Mouse (Mus musculus): ENCODE measurements around the gene Ccdc92b.

Gene Ccdc92b

GRCm38 (mm10) chr11:74610545-74611176 is 8.7 kb upstream of the Ccdc92b start, which contains the start of gene Rap1gap2:
Gene Rap1gap2 (minus strand): TSS chr11:74610915.
- in situ Hi-C loops (cut with MboI; ENCODE audit: low sequenced_read_pairs) = no loop called here

- in situ Hi-C loops (cut with MboI; ENCODE audit: low sequenced_read_pairs) = no loop called here
Measured at GRCm38 (mm10) chr11:74611437-74611836, 8.0 kb upstream of the Ccdc92b start.

DNA sequence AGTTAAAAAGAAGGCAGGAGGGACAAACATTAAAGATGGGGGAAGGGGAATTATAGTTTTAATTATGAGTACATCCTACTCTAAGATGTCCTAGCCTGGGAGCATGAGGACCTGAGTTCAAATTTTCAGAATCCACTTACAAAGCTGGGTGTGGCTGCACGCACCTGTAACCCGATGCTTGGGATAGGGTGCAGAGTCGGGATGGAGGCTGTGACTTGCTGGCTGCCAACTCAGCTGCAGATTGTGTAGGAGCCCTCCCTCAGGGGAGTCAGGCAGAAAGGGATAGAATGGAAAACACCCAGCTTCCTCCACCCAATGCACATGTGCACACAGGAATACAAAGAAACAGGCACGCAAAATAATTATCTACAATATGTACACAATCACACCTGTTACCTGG is 6.0 kb upstream of the Ccdc92b start:
- in situ Hi-C loops (cut with MboI; ENCODE audit: low sequenced_read_pairs) = no loop called here

- in situ Hi-C loops (cut with MboI; ENCODE audit: low sequenced_read_pairs) = no loop called here
Measured at GRCm38 (mm10) chr11:74615571-74615970, 3.8 kb upstream of the Ccdc92b start.

GRCm38 (mm10) chr11:74619956-74620300 is 523 bp downstream of the Ccdc92b start:
- in situ Hi-C loops (cut with MboI; ENCODE audit: low sequenced_read_pairs) = no loop called here

DNA sequence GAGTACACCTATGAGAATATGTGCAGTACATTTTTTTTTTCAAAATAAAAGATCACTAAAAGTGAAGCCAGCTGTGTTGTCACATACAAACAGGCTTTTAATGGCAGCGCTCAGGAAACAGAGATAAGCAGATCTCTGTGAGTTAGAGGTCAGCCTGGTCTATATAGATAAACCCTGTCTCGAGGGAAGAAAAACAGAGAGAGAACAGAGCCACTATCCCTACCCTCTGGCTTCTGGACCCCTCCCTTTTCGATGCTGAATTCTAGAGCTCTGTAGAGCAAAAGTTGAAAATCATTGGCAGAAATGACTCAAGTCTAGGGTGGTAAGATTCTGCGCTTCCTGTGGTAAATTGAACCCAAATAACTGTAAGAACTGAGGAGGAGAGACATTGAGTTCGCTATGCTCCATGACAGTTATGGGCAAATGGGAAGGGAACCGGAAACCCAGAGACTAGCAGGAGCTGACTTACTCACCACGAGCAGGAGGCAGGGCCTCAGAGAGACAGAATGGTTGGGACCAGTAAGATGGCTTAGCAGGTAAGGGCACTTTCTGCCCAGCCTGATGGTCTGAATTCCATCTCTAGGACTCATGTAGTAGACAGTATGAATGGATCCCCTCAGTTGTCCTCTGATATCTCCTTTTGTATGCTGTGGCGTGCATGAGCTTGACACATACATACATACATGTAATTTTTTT is 2.7 kb downstream of the Ccdc92b start:
- in situ Hi-C loops (cut with MboI; ENCODE audit: low sequenced_read_pairs) = no loop called here

DNA sequence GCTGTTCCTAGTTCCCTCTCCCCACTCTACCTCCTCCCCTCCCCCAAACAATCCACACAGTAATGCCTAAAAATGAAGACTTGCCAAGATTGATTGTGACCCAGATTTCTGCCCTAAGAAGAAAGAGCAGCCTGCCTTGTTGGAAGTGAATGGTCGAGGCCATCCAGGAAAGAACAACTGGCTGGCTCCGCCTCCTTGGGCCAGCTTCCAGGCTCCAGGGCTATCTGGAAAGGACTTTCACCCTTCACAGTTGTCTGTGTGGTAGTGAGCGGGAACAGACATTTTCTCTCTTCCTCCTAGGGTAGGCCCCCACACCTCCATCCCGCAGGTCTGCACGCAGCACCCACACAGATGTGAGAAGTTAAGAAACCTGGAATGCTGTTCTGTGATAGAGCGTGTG is 4.3 kb downstream of the Ccdc92b start:
- in situ Hi-C loops (cut with MboI; ENCODE audit: low sequenced_read_pairs) = no loop called here

DNA sequence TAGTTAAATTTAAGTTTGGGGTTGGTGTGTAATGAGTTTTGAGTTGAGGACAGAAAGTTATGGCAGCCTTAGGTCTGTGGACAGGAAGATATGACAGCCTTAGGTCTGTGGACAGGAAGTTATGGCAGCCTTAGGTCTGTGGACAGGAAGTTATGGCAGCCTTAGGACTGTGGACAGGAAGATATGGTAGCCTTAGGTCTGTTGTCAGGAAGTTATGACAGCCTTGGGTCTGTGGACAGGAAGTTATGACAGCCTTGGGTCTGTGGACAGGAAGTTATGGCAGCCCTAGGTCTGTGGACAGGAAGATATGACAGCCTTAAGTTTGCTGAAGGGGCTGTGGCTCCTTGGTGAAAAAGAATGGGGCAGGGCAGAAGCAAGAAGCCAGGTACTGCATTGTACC is 5.9 kb downstream of the Ccdc92b start:
- in situ Hi-C loops (cut with MboI; ENCODE audit: low sequenced_read_pairs) = no loop called here

GRCm38 (mm10) chr11:74627481-74627880 is 8.1 kb downstream of the Ccdc92b start:
- in situ Hi-C loops (cut with MboI; ENCODE audit: low sequenced_read_pairs) = no loop called here

- in situ Hi-C loops (cut with MboI; ENCODE audit: low sequenced_read_pairs) = no loop called here
Measured at GRCm38 (mm10) chr11:74631880-74632789, 12.7 kb downstream of the Ccdc92b start.

DNA sequence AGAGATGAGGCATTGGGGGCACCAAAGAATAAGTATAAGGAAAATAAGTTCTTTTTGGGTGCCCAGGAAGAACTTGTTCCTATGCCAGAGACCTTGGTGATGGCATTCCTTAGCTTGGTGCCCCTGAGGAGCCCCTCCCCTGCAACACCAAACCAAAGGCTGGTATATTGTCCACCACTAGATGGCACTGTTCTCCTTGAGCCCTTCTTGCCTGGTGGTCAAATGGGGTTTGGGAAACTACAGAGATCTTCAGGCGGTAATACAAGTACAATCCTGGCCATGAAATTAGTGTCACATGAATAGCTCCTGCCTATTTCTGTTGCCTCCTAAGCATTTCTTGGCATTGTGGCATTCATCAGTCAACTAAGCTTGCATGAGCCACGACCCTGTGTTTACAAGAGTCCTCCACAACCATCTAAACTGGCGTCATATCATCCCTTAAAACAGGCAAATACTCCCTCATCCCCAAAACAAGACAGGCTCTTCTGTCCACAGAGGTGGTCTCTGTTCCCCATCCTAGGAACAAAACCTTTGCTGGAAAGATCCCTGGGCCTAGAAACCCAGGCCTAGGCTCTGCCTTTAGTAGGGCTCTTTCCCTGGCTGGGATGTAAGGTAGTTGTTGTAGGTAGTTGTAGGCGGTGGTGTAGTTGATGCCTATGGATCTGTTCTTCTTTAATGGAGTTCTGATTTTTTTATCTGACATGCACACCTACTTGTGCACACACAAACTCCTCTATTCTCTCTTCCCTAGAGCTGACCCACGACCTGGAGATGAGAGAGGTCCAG is 15.3 kb downstream of the Ccdc92b start:
- in situ Hi-C loops (cut with MboI; ENCODE audit: low sequenced_read_pairs) = no loop called here

DNA sequence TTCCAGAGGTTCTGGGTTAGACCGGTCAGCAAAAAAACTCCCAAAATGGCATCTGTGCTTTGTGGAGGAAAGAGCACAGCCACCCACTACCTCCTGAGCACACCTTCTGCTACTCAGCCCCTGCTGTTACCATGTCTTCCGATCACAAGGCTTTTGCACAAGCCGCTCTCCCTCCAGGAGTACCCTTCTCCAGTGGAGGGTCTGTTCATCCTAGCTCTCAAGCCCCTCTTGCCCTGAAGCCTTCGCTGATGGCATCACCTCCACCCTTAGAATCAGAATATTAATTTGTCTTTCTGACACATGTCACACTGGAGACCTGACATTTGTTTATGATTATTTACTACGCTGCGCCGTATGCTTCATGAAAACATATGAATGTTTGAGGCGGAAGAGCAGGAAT is 18.1 kb downstream of the Ccdc92b start:
- in situ Hi-C loops (cut with MboI; ENCODE audit: low sequenced_read_pairs) = no loop called here

GRCm38 (mm10) chr11:74637971-74638790 is 18.8 kb downstream of the Ccdc92b start:
- in situ Hi-C loops (cut with MboI; ENCODE audit: low sequenced_read_pairs) = no loop called here

DNA sequence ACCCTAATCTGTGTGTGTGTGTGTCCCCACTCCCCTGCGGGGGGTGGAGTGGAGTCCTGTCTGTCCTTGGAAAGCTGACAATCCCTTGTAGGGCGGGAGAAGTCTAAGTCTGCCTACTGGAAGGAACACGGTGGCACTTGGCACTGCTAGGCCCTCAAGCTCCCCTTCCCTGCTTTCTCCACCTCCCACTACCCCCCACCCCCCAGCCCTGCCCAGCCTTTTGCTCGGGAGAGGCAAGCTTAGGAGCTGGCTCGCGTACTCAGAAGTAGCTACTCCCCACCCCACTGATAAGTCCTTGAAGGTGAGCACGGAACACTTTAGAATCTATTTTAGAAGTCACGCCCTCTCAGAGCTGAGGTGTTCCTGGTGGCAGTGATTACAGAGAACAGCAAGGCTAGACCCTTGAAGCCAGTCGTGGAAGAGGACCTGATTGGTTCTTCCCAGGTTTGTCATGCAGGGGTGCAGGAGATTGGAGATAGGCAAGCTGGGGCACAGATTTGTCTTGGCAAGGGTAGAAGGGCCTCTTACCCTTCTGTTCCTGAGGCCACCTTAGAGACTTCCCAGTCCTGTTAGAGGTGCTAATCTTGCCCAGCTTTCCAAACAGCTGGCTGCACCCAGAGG is 19.5 kb downstream of the Ccdc92b start:
- in situ Hi-C loops (cut with MboI; ENCODE audit: low sequenced_read_pairs) = no loop called here

GRCm38 (mm10) chr11:74639628-74640027 is 20.2 kb downstream of the Ccdc92b start:
- in situ Hi-C loops (cut with MboI; ENCODE audit: low sequenced_read_pairs) = no loop called here

DNA sequence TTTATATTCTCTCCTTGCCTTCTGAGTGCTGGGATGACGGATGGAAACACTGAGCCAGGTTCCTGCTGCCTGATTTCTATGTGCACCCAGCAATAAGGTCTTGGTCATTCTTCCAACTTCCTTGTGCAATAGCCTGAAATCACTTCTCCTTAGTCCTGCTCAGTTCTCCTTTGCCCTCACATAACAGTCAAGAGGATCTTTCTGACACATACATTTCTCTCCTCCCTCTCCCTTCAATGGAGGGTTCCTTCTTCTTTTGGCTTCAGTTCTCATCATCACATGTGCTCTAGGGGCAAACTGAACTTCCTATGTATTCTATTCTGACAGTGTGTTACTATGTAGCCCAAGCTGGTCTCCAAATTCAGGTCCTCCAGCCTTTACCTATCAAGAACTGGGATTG is 28.6 kb downstream of the Ccdc92b start:
- in situ Hi-C loops (cut with MboI; ENCODE audit: low sequenced_read_pairs) = no loop called here

- in situ Hi-C loops (cut with MboI; ENCODE audit: low sequenced_read_pairs) = no loop called here
Measured at GRCm38 (mm10) chr11:74648676-74649075, 29.3 kb downstream of the Ccdc92b start.

GRCm38 (mm10) chr11:74649095-74649646 is 29.8 kb downstream of the Ccdc92b start, which contains the start of gene Cluh:
Gene Cluh (plus strand): TSS chr11:74649495.
- in situ Hi-C loops (cut with MboI; ENCODE audit: low sequenced_read_pairs) = no loop called here
